Mouse (Mus musculus): ENCODE measurements around the gene Ndufs6. TPM values are rescaled to one million over a fixed set of nuclear protein-coding genes. Genes with fewer than 3 reads are reported as not detected.

The Ndufs6 gene
- total and polyA plus RNA-seq, 3 experiments = 266 to 276 TPM; not detected in 1

DNA sequence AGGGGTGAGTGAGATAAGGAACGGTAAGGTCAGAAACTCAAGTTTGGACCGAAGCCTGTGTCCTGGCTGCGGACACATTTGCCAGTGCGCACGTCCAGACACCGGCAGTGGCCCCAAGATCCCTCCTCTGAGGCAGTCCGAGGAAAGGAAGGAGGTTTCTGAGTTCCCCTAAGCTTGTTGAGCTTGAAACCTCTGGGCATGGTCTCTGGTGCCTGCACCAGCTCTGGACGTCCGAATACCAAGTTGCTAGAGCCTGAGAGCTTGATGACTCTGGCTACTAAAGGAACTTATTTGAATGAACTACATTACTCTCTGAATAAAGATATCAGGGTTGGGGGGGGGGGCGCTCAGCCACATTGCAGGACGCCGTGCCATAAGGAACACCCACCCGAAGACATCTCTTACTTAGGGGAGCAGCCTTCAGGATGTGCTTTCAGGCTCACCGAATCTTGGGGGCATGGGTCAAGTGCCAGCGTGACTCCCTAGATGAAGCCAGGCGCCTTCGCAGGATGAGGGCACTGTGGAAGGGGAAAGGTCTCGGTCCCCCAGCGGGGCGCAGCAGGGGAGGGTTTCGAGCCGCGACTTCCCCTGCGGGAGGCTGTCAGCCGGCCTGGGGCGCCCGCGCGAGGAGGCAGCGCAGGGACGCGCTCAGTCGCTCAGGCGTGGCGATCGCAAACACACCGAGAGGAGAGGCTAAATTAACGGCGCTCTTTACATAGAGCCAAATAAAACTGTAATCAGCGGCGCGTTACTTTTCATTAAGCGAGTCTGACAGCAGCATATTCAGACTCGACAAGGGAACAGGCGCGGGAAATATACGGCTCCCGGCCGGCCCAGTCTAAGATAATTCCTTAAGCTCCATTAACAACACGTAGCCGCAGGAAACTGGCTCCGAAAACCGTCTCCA lies 56.8 kb downstream of the Ndufs6 start:
- Histone ChIP-seq H3K9me3 (replicated peaks; ENCODE audit: insufficient read depth, low read length) (no peaks in the 10 kb centered on the region), H3K27me3 (ENCODE audit: control insufficient read depth in 1 of 2, insufficient read depth in 2 of 2, low read length in 2 of 2) (no peaks in the 10 kb centered on the region), H3K27ac (ENCODE audit: control insufficient read depth, low read depth, low read length) (no peak overlapping the region), H3K79me2 (ENCODE audit: control insufficient read depth, insufficient read depth, low read length, poor library complexity) (no peaks in the 10 kb centered on the region), H3K36me3 (ENCODE audit: control insufficient read depth in 1 of 2, insufficient read depth in 2 of 2, low read length in 2 of 2) (no peaks in the 10 kb centered on the region), H3K4me1 (ENCODE audit: control insufficient read depth in 1 of 2, insufficient read depth in 2 of 2, low read length in 2 of 2) (no peaks in the 10 kb centered on the region), H3K9ac (ENCODE audit: control insufficient read depth, low read depth, low read length, poor library complexity, severe bottlenecking) (no peak overlapping the region), H3K4me3 (ENCODE audit: control insufficient read depth in 1 of 2, insufficient read depth in 1 of 2, low read depth in 2 of 2, low read length in 2 of 2) (no peak overlapping the region)
- no peak for TF ChIP-seq MAFK (IDR thresholded peaks at IDR 0.05; ENCODE audit: borderline replicate concordance, low read depth, low read length)
- TF ChIP-seq MAX (IDR thresholded peaks at IDR 0.05; ENCODE audit: low read length) = no peak
- TF ChIP-seq MEF2A (IDR thresholded peaks at IDR 0.05; ENCODE audit: extremely low read depth, insufficient replicate concordance, low read depth, low read length, poor library complexity, severe bottlenecking) = no peak
- TF ChIP-seq TAL1 (IDR thresholded peaks at IDR 0.05; ENCODE audit: low read length) = no peak
- no peak for TF ChIP-seq SIN3A (IDR thresholded peaks at IDR 0.05; ENCODE audit: low read length)
- TF ChIP-seq ZNF384 (IDR thresholded peaks at IDR 0.05; ENCODE audit: low read depth, low read length) = no peak
- no peak for TF ChIP-seq KAT2A (conservative IDR thresholded peaks at IDR 0.05; ENCODE audit: low read depth, low read length)
- DNase-seq (ENCODE audit: low read depth, low spot score) = no peak

- no peaks in the 10 kb centered on the region for H3K4me1 ChIP-seq (ENCODE audit: control insufficient read depth in 1 of 2, insufficient read depth in 2 of 2, low read length in 2 of 2)
- no peaks in the 10 kb centered on the region for H3K9me3 ChIP-seq (replicated peaks; ENCODE audit: insufficient read depth, low read length)
- no peak overlapping the region for H3K27ac ChIP-seq (ENCODE audit: control insufficient read depth, low read depth, low read length)
- no peak overlapping the region for H3K4me3 ChIP-seq (ENCODE audit: control insufficient read depth in 1 of 2, insufficient read depth in 1 of 2, low read depth in 2 of 2, low read length in 2 of 2)
- DNase-seq (ENCODE audit: low read depth, low spot score) = no peak
- H3K9ac ChIP-seq (ENCODE audit: control insufficient read depth, low read depth, low read length, poor library complexity, severe bottlenecking) = no peak overlapping the region
- H3K79me2 ChIP-seq (ENCODE audit: control insufficient read depth, insufficient read depth, low read length, poor library complexity) = no peaks in the 10 kb centered on the region
- H3K36me3 ChIP-seq (ENCODE audit: control insufficient read depth in 1 of 2, insufficient read depth in 2 of 2, low read length in 2 of 2) = no peaks in the 10 kb centered on the region
- no peaks in the 10 kb centered on the region for H3K27me3 ChIP-seq (ENCODE audit: control insufficient read depth in 1 of 2, insufficient read depth in 2 of 2, low read length in 2 of 2)
- TF ChIP-seq NRF1 (IDR thresholded peaks at IDR 0.05; ENCODE audit: insufficient read depth, low read depth, low read length, poor library complexity, severe bottlenecking) (no peak), SIN3A (IDR thresholded peaks at IDR 0.05; ENCODE audit: low read length) (no peak), ZNF384 (IDR thresholded peaks at IDR 0.05; ENCODE audit: low read depth, low read length) (no peak), ZC3H11A (IDR thresholded peaks at IDR 0.05; ENCODE audit: low read depth, low read length) (no peak), E2F4 (IDR thresholded peaks at IDR 0.05; ENCODE audit: borderline replicate concordance, low read depth, low read length) (no peak), ETS1 (IDR thresholded peaks at IDR 0.05; ENCODE audit: low read depth, low read length) (no peak), MAFK (IDR thresholded peaks at IDR 0.05; ENCODE audit: borderline replicate concordance, low read depth, low read length) (no peak), CHD2 (IDR thresholded peaks at IDR 0.05; ENCODE audit: low read length) (no peak), USF1 (IDR thresholded peaks at IDR 0.05; ENCODE audit: low read depth, low read length) (no peak), MEF2A (IDR thresholded peaks at IDR 0.05; ENCODE audit: extremely low read depth, insufficient replicate concordance, low read depth, low read length, poor library complexity, severe bottlenecking) (no peak), ELF1 (IDR thresholded peaks at IDR 0.05; ENCODE audit: low read depth, low read length) (no peak), RAD21 (IDR thresholded peaks at IDR 0.05; ENCODE audit: low read depth, low read length) (no peak), TCF12 (IDR thresholded peaks at IDR 0.05; ENCODE audit: low read depth, low read length) (no peak), GABPA (IDR thresholded peaks at IDR 0.05; ENCODE audit: low read depth, low read length) (no peak), RCOR1 (IDR thresholded peaks at IDR 0.05; ENCODE audit: low read depth, low read length) (no peak), GATA1 (IDR thresholded peaks at IDR 0.05; ENCODE audit: low read depth, low read length) (no peak), ZKSCAN1 (IDR thresholded peaks at IDR 0.05; ENCODE audit: low read depth, low read length) (no peak)
These were observed 57.8 kb downstream of the Ndufs6 start for GRCm38 (mm10) chr13:73270451-73271081.
